Mouse (Mus musculus) frontal cortex, postnatal 14 days (tissue): ENCODE results near the gene Gspt1.

Experiments
- DNase-seq, 2 experiments: peaks; one replicate each; pipeline ENCODE4 v3.0.0; 2022; ENCODE audit warnings: low spot score in 2 of 2

The Gspt1 gene

DNA sequence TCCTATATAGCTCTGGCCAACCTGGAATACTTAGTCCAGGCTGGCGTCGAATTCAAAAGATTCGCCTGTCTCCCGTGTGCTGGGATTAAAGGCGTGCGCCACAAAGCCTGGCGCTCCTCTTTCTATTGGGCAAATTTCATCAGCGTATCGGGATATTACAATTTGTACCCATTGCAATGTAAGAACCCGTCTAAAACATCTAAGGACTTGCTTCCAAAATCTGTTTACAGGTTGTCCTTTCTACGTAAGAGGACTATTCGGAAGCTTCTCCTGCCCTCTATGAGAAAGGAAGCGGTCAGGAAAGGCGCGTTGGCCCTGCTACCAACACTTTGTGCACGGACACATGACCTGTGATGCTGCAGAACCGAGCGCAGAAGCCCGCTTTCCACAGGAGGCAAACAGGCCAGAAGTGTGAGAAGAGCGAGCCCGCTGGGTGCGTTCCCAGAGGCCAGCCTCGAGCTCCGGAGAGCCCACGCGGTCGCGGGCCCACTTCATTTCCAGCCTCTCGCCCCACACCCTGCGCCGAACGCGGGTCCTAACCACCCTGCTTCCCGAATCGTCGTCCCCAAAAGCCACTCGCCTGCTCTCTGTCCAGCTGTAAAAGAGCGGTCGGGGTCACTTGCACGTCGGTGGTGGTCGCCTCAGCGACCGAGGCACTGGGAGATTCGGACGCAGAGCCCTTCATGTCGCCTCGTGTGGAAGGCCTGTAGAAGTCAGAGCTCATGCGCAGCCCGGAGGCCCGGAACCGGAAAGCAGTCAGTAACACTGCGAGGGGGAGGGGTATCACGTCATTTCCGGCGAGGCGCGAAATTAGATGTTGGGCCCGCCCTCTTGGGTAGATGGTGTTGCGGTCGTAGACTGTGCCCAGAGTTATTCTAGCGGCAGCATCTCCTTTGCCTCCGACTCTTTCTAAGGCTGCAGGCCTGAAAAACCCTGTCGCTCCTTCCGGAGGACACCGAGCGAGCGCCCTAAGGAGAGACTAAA is 51.3 kb downstream of the Gspt1 start, which contains the start of gene Rsl1d1:
TSS of gene Rsl1d1 (minus strand) at position 761 of the 984 bp plus-strand sequence.
- peak; percentile 81 to 88 for DNase-seq

DNA sequence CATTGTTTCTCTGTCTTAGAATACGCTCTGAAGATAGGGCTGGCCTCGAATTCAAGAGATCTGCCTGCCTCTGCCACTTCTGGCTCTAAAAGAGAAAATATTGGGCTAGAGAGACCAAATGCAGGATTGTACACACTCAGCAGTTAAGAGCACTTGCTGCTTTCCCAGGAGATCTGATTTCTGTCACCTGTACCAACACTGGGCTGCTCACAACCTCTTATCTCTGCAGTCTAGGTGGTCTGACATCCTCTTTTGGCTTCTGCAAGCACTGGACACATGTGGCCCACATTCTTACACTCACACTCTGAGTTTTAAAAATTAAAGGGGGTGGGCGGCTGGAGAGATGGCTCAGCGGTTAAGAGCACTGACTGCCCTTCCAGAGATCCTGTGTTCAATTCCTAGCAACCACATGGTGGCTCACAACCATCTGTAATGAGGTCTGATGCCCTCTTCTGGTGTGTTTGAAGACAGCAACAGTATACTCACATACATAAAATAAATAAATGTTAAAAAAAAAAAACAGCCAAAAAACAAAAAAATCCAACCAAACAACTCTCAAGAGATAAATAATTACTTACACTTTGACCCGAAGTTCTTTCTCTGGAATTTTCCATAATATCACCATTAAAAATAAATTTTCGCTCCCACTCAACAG is 52.3 kb downstream of the Gspt1 start:
- no peak for DNase-seq

GRCm38 (mm10) chr16:11200247-11200646 is 53.9 kb downstream of the Gspt1 start:
- no peak for DNase-seq

DNA sequence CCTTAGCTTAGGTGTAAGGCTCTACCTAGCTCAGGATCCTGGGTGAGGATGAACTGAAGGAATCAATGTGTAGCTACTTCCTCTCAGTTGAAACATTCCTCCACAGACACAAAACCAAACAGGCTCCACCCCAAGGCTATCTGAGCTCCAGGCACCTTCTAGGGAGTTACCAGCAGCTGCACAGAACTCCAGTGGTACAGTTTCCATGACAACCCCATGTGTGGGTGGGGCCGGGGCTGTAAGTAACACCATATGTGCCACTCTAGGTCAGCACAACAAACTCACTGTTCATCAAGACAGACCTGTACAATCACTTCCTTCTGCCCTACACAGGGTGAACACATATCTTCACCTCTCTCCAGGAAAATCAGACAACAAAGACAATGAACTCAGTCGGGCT is 55.7 kb downstream of the Gspt1 start:
- DNase-seq = no peak

GRCm38 (mm10) chr16:11197052-11197451 is 57.1 kb downstream of the Gspt1 start:
- DNase-seq = no peak

DNA sequence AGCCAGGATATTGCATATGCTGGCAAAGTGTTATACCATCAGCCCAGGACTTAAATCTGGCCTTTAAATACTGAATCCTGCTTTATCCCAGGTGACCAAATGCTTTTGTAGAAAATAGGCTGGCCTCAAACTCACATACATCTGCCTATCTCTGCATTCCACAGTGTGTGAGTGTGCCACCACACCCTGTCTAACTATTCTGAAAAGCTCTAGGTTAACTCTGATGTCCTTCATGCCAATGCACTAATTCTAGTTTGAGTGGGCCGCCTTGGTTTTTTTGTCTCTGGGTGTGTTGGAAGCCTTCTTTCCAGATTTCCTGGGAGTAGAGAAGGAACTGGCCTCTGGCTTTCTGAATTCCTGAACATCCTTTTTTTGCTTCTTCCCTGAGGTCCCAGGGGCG is 60.9 kb downstream of the Gspt1 start:
- DNase-seq = no peak

GRCm38 (mm10) chr16:11190150-11190549 is 64.0 kb downstream of the Gspt1 start:
- no peak for DNase-seq

- DNase-seq = no peak
Measured at GRCm38 (mm10) chr16:11177404-11177803, 76.7 kb downstream of the Gspt1 start.

DNA sequence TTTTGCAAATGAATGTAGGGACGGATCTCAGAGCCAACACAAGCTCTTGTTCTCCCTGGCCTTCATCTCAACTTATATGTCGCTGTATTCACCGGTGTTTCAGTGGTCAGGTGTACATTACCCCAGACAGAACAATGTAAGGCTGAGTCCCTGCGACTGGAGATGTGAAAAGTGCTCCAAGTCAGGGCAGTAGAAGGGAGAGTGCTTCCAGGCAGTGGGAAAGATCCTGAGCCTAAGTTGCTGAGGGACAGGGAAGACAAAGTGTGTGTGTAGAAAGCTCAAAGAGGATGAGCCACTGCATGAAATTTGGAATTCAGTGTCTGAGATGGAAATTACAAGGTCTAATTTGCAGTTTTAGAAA is 77.3 kb downstream of the Gspt1 start:
- DNase-seq = no peak

- DNase-seq = peak; percentile 80 to 87
Measured at GRCm38 (mm10) chr16:11176208-11176883, 77.8 kb downstream of the Gspt1 start, which contains the start of gene Zc3h7a. Gene Zc3h7a, minus strand, starts transcription at chr16:11176393.

DNA sequence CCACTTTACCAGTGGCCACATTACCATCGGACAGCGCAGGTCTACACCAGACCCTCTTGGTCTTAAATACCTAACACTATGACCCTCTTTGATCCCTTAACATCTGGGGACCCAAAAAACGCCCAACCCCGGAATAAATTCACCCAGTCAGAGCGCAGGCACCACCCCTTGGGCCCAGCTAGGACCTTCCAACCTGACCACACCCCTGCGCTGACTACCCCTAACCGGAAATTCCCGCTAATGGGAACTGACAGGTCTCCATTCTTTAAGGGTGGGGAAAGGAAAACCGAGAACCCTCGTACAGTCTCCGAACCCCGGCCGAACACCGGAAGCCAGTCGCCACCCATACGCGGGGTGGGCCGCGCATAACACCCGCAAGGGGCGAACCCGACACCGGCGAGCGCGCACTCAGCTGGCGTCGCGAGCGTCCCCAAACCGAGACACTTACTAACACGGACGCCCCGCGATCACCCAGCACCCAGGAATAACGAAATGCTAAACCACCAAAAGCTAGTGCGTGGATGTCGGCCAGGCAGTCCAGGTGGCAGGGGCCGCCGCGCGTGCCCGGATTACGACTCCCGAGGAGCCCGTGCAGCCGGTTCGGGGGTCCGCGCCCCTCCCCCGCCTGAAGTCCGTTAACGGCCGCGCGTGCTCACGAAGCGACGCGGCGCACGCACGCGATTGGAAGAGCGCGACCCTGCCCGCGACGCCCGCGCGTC is 78.5 kb downstream of the Gspt1 start:
- peak in 1 of 2 experiments; percentile 37 for DNase-seq

DNA sequence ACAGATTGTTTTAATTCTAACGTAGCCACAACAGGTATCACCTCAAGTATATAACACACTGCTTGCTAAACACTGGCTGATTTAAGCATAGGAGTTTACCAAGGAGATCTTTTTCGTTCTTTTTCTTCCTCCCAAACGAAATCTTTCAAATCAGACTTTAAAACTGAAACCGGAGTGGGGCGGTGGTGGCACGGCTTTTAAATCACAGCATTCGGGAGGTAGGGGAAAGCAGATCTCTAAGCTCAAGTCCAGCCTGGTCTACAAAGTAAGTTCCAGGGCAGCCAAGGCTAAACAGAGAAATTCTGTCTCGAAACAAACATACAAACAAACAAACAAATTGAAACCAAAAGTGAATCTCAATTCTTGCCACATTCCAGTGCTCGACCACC is 79.0 kb downstream of the Gspt1 start:
- DNase-seq = no peak

DNA sequence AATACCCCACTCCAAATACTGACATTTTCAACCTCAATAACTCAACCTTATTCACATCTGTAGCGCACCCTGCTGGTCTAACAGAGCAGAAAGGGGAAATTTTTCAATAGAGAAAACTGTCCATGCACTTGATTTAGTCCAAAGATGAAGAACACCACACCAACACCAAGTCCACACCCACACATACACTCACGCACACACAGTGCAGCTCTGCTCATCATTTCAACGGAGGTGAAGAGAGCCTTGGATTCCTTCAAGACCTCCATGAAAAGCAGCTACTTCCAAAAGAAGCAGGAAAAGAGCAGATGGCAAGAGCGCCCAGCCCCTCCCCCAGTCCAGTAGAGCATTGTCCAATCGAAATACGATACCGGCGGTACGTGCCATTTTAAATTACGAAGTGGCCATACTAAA is 79.4 kb downstream of the Gspt1 start:
- peak; percentile 17 to 36 for DNase-seq

DNA sequence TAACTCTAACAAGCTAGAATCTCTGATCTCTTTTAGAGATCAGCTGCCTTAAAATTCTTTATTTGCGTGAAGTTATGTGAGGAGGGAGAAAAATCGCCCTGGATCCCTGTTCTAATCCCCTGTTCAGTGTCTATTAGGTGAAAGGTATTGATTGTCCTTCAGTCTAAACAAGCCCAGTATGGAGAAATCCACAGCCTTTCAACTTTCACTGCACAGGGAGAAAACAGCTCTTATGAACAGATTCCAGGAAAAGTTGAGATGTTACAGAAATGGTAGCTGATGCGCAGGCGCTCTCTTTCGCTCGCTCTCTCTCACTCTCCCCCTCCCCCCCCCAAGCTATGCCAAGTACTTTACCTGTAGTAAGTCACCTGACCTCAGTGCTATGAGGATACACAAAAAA is 82.4 kb downstream of the Gspt1 start:
- no peak for DNase-seq
